Comparison of ENCODE assay signal across 9 mouse cellular contexts in the genomic region with DNA sequence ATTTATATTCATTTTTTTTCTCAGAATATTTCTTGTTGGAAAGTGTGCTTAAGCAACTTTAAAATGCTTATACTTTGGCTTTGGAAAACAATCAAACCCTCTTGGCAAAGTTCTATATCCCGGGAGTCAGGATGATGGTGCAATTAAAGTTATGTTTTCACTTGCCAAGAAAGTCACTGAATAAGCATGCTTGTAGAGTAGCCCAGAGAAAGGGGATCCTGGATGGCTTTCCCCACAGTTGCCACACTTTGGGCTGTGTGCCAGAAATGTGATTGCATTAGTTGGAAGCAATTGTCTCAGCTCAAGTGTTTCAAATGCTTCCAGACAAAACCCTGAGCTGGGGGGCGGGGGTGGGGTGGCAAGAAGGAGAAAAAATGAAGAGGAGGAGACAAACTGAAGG. TPM values are rescaled to one million over a fixed set of nuclear protein-coding genes. Genes with fewer than 3 reads are reported as not detected.
DNase-seq lines count a peak whose midpoint lies in the region.
"Had no signal": no experiment of that assay in that cellular context is flagged by ENCODE, and none has a peak within 500 bp of the region (broad histone marks: within the 10 kb centered on the region; RNA-seq: fewer than 3 reads in every experiment).

No protein-coding gene starts in this region.

- DNase-seq in gastrocnemius, adult 18-20 months (ENCODE audit: low spot score), result peak; percentile 30
- DNase-seq in gastrocnemius, adult 8-10 months (ENCODE audit: low spot score in 2 of 2), result no peak
- peak; percentile 7 for DNase-seq in urinary bladder, postnatal 25 days (ENCODE audit: low spot score)
- no peak for DNase-seq in urinary bladder, postnatal 10 days (ENCODE audit: low spot score)
- DNase-seq in heart, postnatal 4 days, result peak; percentile 21
- no peak for DNase-seq in thymus, postnatal 25 days
- no peak for DNase-seq in layer of hippocampus, postnatal 25 days (ENCODE audit: extremely low spot score in 1 of 2, low spot score in 1 of 2)
- DNase-seq in T-cell, adult 2 months (ENCODE audit: low spot score), result no peak
- DNase-seq: spleen, adult 18-20 months had no signal

RNA-seq across cellular contexts. Expression of gene Lpar4, which starts 43.9 kb away (rescaled TPM):
- under 1 TPM; 0.27 to 0.36 TPM for total RNA-seq in gastrocnemius, adult 18-20 months (2021)
- total RNA-seq in gastrocnemius, adult 8-10 months (2022), result under 1 TPM; 0.19 to 0.73 (median 0.48) TPM
- 10 to 100 TPM; 10.8 to 12.6 TPM for total RNA-seq in heart, postnatal 4 days (2021)
- 1 to 10 TPM; 2.2 to 2.4 TPM for total RNA-seq in layer of hippocampus, postnatal 25 days (2021)

Comparison
In these comparisons a context has a peak if more than half of its experiments do, and no peak if none do; other contexts are left out.
1. DNase-seq: peak in gastrocnemius, adult 18-20 months (single experiment), urinary bladder, postnatal 25 days (single experiment) and heart, postnatal 4 days (single experiment); none in gastrocnemius, adult 8-10 months (0 of 2), urinary bladder, postnatal 10 days (single experiment), thymus, postnatal 25 days (single experiment), layer of hippocampus, postnatal 25 days (0 of 2) and T-cell, adult 2 months (single experiment).